Mouse (Mus musculus) stomach, embryonic 16.5 days (tissue): ENCODE results near the gene Olfr1196. TPM values are rescaled to one million over a fixed set of nuclear protein-coding genes. Genes with fewer than 3 reads are reported as not detected.
"Not testable (repeated sequence)": the region's sequence is repeated elsewhere in the genome, so short reads cannot be mapped to it uniquely, and the experiment has no call there.

Source experiments
- ATAC-seq: fragments of 200-750 bp; cut with Nextera tagmentation; 2 replicates; pipeline ENCODE4 v1.8.0; 2017; ENCODE audit warnings: moderate number of reproducible peaks, moderate TSS enrichment; ENCODE audit not compliant: insufficient read depth, low FRiP score
- H3K27ac ChIP-seq: fragments of 300-500 bp; sonication (generic); 2 replicates; pipeline ENCODE4 v1.5.1; 2014; ENCODE audit warnings: low read length
- H3K27me3 ChIP-seq: fragments of 300-500 bp; sonication (generic); 2 replicates; pipeline ENCODE4 v1.6.1; 2014; ENCODE audit warnings: low read length, control low read depth, mixed read lengths; ENCODE audit not compliant: control insufficient read depth, insufficient read depth
- H3K36me3 ChIP-seq: fragments of 300-500 bp; sonication (generic); 2 replicates; pipeline ENCODE4 v1.6.1; 2014; ENCODE audit warnings: low read length; ENCODE audit not compliant: control insufficient read depth, insufficient read depth
- H3K4me1 ChIP-seq: fragments of 300-500 bp; sonication (generic); 2 replicates; pipeline ENCODE4 v1.6.1; 2014; ENCODE audit warnings: low read length, control low read depth, mixed read lengths; ENCODE audit not compliant: control insufficient read depth, insufficient read depth
- H3K4me2 ChIP-seq: fragments of 300-500 bp; sonication (generic); 2 replicates; pipeline ENCODE4 v1.6.1; 2014; ENCODE audit warnings: low read depth, low read length, mixed read lengths
- H3K4me3 ChIP-seq: fragments of 300-500 bp; sonication (generic); replicated peaks from 2 replicates; pipeline ENCODE4 v1.5.1; 2014; ENCODE audit warnings: mild to moderate bottlenecking, low read length
- H3K9ac ChIP-seq: fragments of 300-500 bp; sonication (generic); 2 replicates; pipeline ENCODE4 v1.6.1; 2014; ENCODE audit warnings: low read length
- H3K9me3 ChIP-seq: fragments of 300-500 bp; sonication (generic); replicated peaks from 2 replicates; pipeline ENCODE4 v1.6.1; 2016; ENCODE audit warnings: low read length, control low read depth; ENCODE audit not compliant: control insufficient read depth
- WGBS: fragments of 180-500 bp; shearing (Covaris S2); extraction: QIAGEN DNeasy Blood & Tissue Kit; methylation state at CpG from one replicate; pipeline ENCODE4 v1.1.7; 2014; 5-methylcytosine and 5-hydroxymethylcytosine counted together
- polyA plus RNA-seq: library from polyadenylated mRNA; unstranded; fragments of >200 nt; fragmentation: Nextera tagmentation; extraction: Ambion mirVana; gene quantifications from 2 replicates; pipeline ENCODE4 v1.2.1, GENCODE M21; 2015

Gene Olfr1196
- not detected in 2 replicates for polyA plus RNA-seq

GRCm38 (mm10) chr2:88704497-88704896 is at the start of gene Olfr1196:
TSS of gene Olfr1196 (minus strand) at chr2:88704597.
- no peak for ATAC-seq
- Histone ChIP-seq H3K9me3 (no peaks in the 10 kb centered on the region), H3K4me1 (no peaks in the 10 kb centered on the region), H3K9ac (no peak within 1 kb of the TSS), H3K27me3 (no peaks in the 10 kb centered on the region), H3K4me2 (no peak within 1 kb of the TSS), H3K4me3 (no peak within 1 kb of the TSS), H3K36me3 (no peaks in the 10 kb centered on the region), H3K27ac (no peak within 1 kb of the TSS)
- WGBS: 83% methylated on average over 2 of the region's 2 CpGs

GRCm38 (mm10) chr2:88751270-88751669 is 46.9 kb upstream of the Olfr1196 start, which contains the start of gene Olfr1198:
TSS of gene Olfr1198 (minus strand) at chr2:88751370.
- Histone ChIP-seq H3K4me3 (no peak within 1 kb of the TSS), H3K9me3 (no peaks in the 10 kb centered on the region), H3K4me2 (no peak within 1 kb of the TSS), H3K36me3 (no peaks in the 10 kb centered on the region), H3K9ac (no peak within 1 kb of the TSS), H3K27ac (no peak within 1 kb of the TSS), H3K27me3 (no peaks in the 10 kb centered on the region), H3K4me1 (no peaks in the 10 kb centered on the region)
- 87% methylated on average over 2 of the region's 2 CpGs for WGBS
- ATAC-seq: no peak

- 68% methylated on average over 3 of the region's 3 CpGs for WGBS
- Histone ChIP-seq H3K9ac (no peak overlapping the region), H3K36me3 (no peaks in the 10 kb centered on the region), H3K4me2 (no peak overlapping the region), H3K27me3 (no peaks in the 10 kb centered on the region), H3K4me3 (no peak overlapping the region), H3K4me1 (no peaks in the 10 kb centered on the region), H3K9me3 (no peaks in the 10 kb centered on the region), H3K27ac (no peak overlapping the region)
- no peak for ATAC-seq
Observed at GRCm38 (mm10) chr2:88743379-88743778, 39.0 kb upstream of the Olfr1196 start.

- Histone ChIP-seq H3K36me3 (no peaks in the 10 kb centered on the region), H3K4me3 (no peak within 1 kb of the TSS), H3K9me3 (no peaks in the 10 kb centered on the region), H3K27ac (no peak within 1 kb of the TSS), H3K27me3 (no peaks in the 10 kb centered on the region), H3K4me2 (no peak within 1 kb of the TSS), H3K9ac (no peak within 1 kb of the TSS), H3K4me1 (no peaks in the 10 kb centered on the region)
- 77% methylated on average over 1 of the region's 1 CpGs for WGBS
- no peak for ATAC-seq
Observed at GRCm38 (mm10) chr2:88732266-88732665, 27.9 kb upstream of the Olfr1196 start, which contains the start of gene Olfr1197. TSS of gene Olfr1197 (minus strand) at chr2:88732366.

GRCm38 (mm10) chr2:88689087-88689486 is 15.3 kb downstream of the Olfr1196 start, which contains the start of gene Olfr1195:
TSS of gene Olfr1195 (minus strand) at chr2:88689187.
- no peak within 1 kb of the TSS for H3K9ac ChIP-seq
- H3K27ac ChIP-seq: no peak within 1 kb of the TSS
- no peak within 1 kb of the TSS for H3K4me3 ChIP-seq
- H3K9me3 ChIP-seq: no peaks in the 10 kb centered on the region
- H3K4me1 ChIP-seq: no peaks in the 10 kb centered on the region
- no peaks in the 10 kb centered on the region for H3K27me3 ChIP-seq
- H3K4me2 ChIP-seq: no peak within 1 kb of the TSS
- ATAC-seq: no peak
- no peaks in the 10 kb centered on the region for H3K36me3 ChIP-seq

- not testable (repeated sequence) for H3K4me3 ChIP-seq, H3K9ac ChIP-seq, H3K4me1 ChIP-seq, H3K4me2 ChIP-seq, H3K27ac ChIP-seq, ATAC-seq, H3K36me3 ChIP-seq, H3K9me3 ChIP-seq, H3K27me3 ChIP-seq
Observed at GRCm38 (mm10) chr2:88675328-88675727, 29.1 kb downstream of the Olfr1196 start, which contains the start of gene Olfr1193. TSS of gene Olfr1193 (plus strand) at chr2:88675628.

- Histone ChIP-seq H3K4me3 (no peak within 1 kb of the TSS), H3K9ac (no peak within 1 kb of the TSS), H3K4me1 (no peaks in the 10 kb centered on the region), H3K4me2 (no peak within 1 kb of the TSS), H3K27ac (no peak within 1 kb of the TSS), H3K27me3 (no peaks in the 10 kb centered on the region), H3K36me3 (no peaks in the 10 kb centered on the region), H3K9me3 (no peaks in the 10 kb centered on the region)
- ATAC-seq: no peak
- 27% methylated on average over 1 of the region's 1 CpGs for WGBS
Observed at GRCm38 (mm10) chr2:88648209-88648608, 56.2 kb downstream of the Olfr1196 start, which contains the start of gene Olfr1192-ps1. TSS of gene Olfr1192-ps1 (plus strand) at chr2:88648509.

Other genes starting within 250 kb of the Olfr1196 start
- gene Olfr1183, start 249.7 kb downstream of the Olfr1196 start, polyA plus RNA-seq: not detected in 2 replicates
- gene Olfr1184, start 221.0 kb downstream of the Olfr1196 start, polyA plus RNA-seq: not detected in 2 replicates
- not detected in 2 replicates for gene Olfr1185-ps1, start 211.3 kb downstream of the Olfr1196 start, polyA plus RNA-seq
- not detected in 2 replicates for gene Olfr1186, start 186.0 kb downstream of the Olfr1196 start, polyA plus RNA-seq
- gene Olfr1188, start 147.7 kb downstream of the Olfr1196 start, polyA plus RNA-seq: not detected in 2 replicates
- gene Olfr1189, start 118.1 kb downstream of the Olfr1196 start, polyA plus RNA-seq: not detected in 2 replicates
- not detected in 2 replicates for gene Olfr1191-ps1, start 64.1 kb downstream of the Olfr1196 start, polyA plus RNA-seq
- gene Olfr1192-ps1, start 56.1 kb downstream of the Olfr1196 start, polyA plus RNA-seq: not detected in 2 replicates
- gene Olfr1193, start 29.0 kb downstream of the Olfr1196 start, polyA plus RNA-seq: not detected in 2 replicates
- gene Olfr1195, start 15.4 kb downstream of the Olfr1196 start, polyA plus RNA-seq: not detected in 2 replicates
- not detected in 2 replicates for gene Olfr1197, start 27.8 kb upstream of the Olfr1196 start, polyA plus RNA-seq
- not detected in 2 replicates for gene Olfr1198, start 46.8 kb upstream of the Olfr1196 start, polyA plus RNA-seq
- gene Olfr1199, start 55.9 kb upstream of the Olfr1196 start, polyA plus RNA-seq: not detected in 2 replicates
- not detected in 2 replicates for gene Olfr1200, start 65.9 kb upstream of the Olfr1196 start, polyA plus RNA-seq
- not detected in 2 replicates for gene Olfr1201, start 88.4 kb upstream of the Olfr1196 start, polyA plus RNA-seq
- not detected in 2 replicates for gene Olfr1202, start 109.9 kb upstream of the Olfr1196 start, polyA plus RNA-seq
- gene Olfr1205, start 125.1 kb upstream of the Olfr1196 start, polyA plus RNA-seq: not detected in 2 replicates
- not detected in 2 replicates for gene Olfr1204, start 144.7 kb upstream of the Olfr1196 start, polyA plus RNA-seq
- not detected in 2 replicates for gene Olfr1206, start 158.6 kb upstream of the Olfr1196 start, polyA plus RNA-seq
- not detected in 2 replicates for gene Olfr1208, start 197.7 kb upstream of the Olfr1196 start, polyA plus RNA-seq
- not detected in 2 replicates for gene Olfr1209, start 210.6 kb upstream of the Olfr1196 start, polyA plus RNA-seq
- not detected in 2 replicates for gene Olfr1211, start 233.5 kb upstream of the Olfr1196 start, polyA plus RNA-seq
- not detected in 2 replicates for gene Olfr1212, start 249.4 kb upstream of the Olfr1196 start, polyA plus RNA-seq